Mouse (Mus musculus): ENCODE data around the gene Pcyt2.

GRCm38 (mm10) chr11:120654741-120655140 lies 37.0 kb upstream of the Pcyt2 start:
- TF ChIP-seq POLR2A (IDR thresholded peaks at IDR 0.05; ENCODE audit: insufficient read length, low read depth) (no peak), REST (IDR thresholded peaks at IDR 0.05; ENCODE audit: insufficient read depth, insufficient read length) (no peak), POLR2AphosphoS2 (IDR thresholded peaks at IDR 0.05; ENCODE audit: insufficient read length, low read depth) (no peak), SRF (IDR thresholded peaks at IDR 0.05; ENCODE audit: control insufficient read depth, insufficient read length, low read depth) (no peak), E2F4 (IDR thresholded peaks at IDR 0.05; ENCODE audit: insufficient read depth) (no peak), MAX (IDR thresholded peaks at IDR 0.05; ENCODE audit: low read depth) (no peak), TCF12 (IDR thresholded peaks at IDR 0.05; ENCODE audit: insufficient read depth, poor library complexity, severe bottlenecking) (no peak)
